Mouse (Mus musculus): ENCODE results near the gene Tcp1. TPM values are rescaled to one million over a fixed set of nuclear protein-coding genes. Genes with fewer than 3 reads are reported as not detected.

The Tcp1 gene
- total RNA-seq, 2 experiments from 2014 or later, result 292 to 296 TPM

Other genes with a start within 250 kb of the Tcp1 start
- 10 to 100 TPM; 10.3 to 13.9 TPM for gene Slc22a1, start 239.9 kb upstream of the Tcp1 start, total RNA-seq (2021)
- gene Igf2r, start 146.0 kb upstream of the Tcp1 start, total RNA-seq (2021), result 100 to 1,000 TPM; 318 TPM
- under 1 TPM; 0.34 to 0.41 TPM for gene Mas1, start 47.6 kb upstream of the Tcp1 start, total RNA-seq (2021)
- gene Mrgprh, start 39.7 kb upstream of the Tcp1 start, total RNA-seq (2021), result under 1 TPM; 0.36 to 0.95 TPM
- gene Pnldc1, start 5.5 kb upstream of the Tcp1 start, total RNA-seq (2021), result 1 to 10 TPM; 1.5 to 1.8 TPM
- 100 to 1,000 TPM; 162 to 168 TPM for gene Mrpl18, start 644 bp downstream of the Tcp1 start, total RNA-seq (2021)
- gene Acat3, start 24.9 kb downstream of the Tcp1 start, total RNA-seq (2021), result not detected
- gene Acat2, start 45.0 kb downstream of the Tcp1 start, total RNA-seq (2021), result 10 to 100 TPM; 20.3 to 21.1 TPM
- 10 to 100 TPM; 54.9 to 56.8 TPM for gene Wtap, start 78.5 kb downstream of the Tcp1 start, total RNA-seq (2021)
- 100 to 1,000 TPM; 589 to 631 TPM for gene Sod2, start 91.1 kb downstream of the Tcp1 start, total RNA-seq (2021)
- under 1 TPM in 1 of 2 experiments, not detected in 1; 0.23 TPM for gene Gpr31b, start 136.6 kb downstream of the Tcp1 start, total RNA-seq (2021)
- 1 to 10 TPM in 1 of 2 experiments, under 1 TPM in 1; 0.34 to 1.2 TPM for gene Tcp10b, start 145.4 kb downstream of the Tcp1 start, total RNA-seq (2021)
- gene Unc93a, start 216.1 kb downstream of the Tcp1 start, total RNA-seq (2021), result not detected

All from heart, postnatal 4 days (tissue).